Mouse (Mus musculus): ENCODE data around the gene Abca8b. TPM values are rescaled to one million over a fixed set of nuclear protein-coding genes. Genes with fewer than 3 reads are reported as not detected.
"Not testable (repeated sequence)": the region's sequence is repeated elsewhere in the genome, so short reads cannot be mapped to it uniquely, and the experiment has no call there.

The Abca8b gene
- 10 to 100 TPM in 1 of 2 experiments, 1 to 10 TPM in 1; 6.5 to 12.6 TPM for total RNA-seq (2021)
- 0.58 and 0.62 TPM in 2 replicates for polyA plus RNA-seq (2012; rRNA removed)
- long read RNA-seq, result 0 reads

DNA sequence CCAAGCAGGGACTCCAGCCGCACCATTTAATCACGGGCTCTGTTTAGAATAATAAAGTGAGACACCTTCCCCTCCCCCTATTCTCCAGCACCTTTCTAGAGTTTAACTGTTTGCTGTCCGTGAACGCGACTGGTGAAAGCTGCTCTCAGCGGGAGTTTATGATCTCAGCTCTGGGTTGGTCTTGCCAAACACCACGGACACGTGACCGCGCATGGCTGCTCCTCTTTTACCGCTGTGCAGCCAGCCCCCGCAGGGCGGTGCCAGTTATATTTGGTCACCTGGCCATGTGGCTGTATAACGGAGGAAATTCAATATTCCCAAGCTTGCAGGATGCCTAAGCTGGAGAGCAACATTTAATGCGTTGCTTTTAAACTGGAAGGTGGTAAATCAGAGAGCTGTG, at the start of gene Abca8b:
TSS of gene Abca8b (minus strand) at position 222 of the 400 bp plus-strand sequence.
- peak; percentile 88 for DNase-seq

DNA sequence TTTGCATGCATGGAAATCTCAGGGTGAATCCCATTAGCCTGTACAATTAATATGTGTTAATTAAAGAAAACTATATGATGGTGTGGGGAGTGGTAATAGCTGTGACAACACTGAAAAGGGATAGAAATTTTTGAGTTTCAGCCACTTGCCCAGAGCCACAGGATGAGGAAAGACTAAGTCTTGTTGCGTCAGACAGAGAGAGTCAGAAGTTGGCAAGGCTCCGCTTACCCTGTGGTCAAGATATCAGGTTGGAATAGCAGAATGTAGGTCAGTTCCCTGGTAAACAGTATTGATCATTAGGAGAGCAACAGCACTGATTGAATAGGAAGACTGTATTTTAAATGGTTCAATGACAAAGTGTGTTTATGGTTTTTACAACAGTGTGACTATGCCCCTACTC, 42.1 kb upstream of the Abca8b start:
- DNase-seq, result peak; percentile 56

DNA sequence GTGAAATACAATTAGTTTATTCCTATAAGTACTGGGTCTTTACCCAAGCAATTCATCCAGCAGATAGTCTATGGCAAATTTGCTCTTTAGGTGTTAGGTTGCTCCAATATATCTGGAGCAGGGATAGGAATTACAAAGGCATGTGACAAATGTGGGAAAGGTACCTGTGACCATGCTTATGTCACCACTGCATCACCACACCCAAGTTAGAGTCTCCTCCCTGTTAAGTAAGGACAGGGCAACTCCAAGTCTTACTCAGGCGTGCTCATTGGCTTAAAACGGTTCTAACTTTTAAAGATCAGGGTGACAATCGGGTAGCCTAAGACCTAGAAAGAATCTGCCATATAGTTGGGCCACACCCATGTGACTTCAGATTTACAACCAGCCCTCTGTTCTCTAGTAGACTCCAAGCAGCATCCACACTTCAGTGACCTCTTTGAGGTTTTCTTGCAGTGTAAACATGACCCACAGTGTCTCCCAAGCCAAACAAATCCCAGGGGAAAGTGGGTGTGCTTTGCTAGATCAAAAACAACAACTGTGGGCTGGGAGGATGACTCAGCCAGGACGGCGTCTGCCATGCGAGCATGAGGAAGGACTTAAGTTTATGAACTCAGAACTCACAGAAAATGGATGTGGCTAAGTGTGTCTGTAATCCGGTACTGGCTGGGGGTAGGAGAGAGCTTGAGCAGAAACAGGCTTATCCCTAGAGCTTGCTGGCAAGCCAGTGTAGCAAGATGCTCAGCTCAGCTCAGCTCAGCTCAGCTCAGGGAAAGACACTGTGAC, 33.5 kb upstream of the Abca8b start:
- DNase-seq, result peak; percentile 17

DNA sequence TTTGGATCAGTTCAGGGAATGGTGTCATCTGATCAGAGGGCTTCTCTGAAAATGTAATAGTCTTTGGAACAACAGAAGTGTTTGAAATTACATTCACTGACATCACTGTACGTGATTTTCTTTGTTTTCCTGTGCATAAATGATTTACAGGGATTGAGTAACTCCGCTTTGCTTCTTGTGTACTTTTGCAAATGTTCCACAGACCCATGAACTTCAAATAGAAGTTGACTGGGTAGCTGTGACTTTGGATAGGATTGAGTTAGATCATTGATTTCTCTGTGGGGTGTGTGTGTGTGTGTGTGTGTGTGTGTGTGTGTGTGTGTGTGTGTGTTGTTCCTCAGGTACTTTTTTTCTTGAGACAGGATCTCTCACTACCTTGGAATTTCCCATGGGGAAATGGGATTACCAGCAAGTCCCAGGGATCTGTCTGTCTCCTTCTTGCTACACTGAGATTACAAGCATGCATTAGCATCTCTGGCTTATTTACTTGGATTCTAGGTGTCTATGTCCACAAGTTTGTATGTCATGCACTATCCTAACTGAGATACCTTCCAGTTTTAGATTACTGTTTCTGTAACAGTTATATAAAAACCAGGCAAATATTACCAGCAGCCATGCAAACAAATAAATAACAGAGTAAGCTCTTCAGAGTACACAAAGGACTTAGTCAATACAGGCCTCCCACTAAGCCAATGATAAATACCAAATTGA, 15.3 kb upstream of the Abca8b start:
- DNase-seq, result no peak

DNA sequence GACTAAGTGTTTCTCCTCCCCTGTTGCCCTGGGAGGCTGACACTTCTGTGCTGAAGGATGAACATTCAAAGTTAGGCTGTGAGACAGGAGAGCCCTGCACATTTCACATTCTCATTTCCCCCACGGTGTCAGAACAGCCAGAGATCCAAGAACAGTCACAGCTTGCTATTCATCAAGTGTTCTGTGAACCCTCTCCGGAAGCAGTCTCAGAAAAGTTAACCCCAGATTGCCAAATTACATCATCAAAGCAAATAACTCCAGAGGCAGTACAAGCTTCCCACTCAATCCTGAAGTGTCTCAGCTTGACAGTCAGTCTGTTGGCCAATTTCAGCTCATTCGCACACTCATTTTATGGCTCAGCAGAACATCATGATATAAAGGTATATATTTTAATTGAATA, 632 bp downstream of the Abca8b start:
- DNase-seq, result peak; percentile 14

DNA sequence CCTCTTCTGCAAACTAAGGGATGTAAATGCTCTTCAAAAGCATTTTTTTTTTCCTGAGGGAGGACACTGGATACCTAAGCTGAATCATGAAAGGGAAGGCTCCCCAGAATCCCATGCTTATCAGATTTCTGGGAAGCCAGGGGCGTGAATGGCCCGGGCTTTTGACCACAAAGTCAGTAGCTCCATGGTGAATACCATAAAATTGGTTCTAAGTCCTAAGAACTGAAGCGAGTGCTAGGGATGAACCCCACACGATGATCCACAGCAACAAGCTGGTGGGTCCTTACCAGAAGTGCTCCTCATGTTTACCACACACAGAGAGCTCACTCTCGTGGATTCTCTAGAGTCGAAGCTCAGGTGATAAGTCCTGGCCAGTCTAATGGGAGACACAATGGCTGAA, 1.6 kb downstream of the Abca8b start:
- no peak for DNase-seq

DNA sequence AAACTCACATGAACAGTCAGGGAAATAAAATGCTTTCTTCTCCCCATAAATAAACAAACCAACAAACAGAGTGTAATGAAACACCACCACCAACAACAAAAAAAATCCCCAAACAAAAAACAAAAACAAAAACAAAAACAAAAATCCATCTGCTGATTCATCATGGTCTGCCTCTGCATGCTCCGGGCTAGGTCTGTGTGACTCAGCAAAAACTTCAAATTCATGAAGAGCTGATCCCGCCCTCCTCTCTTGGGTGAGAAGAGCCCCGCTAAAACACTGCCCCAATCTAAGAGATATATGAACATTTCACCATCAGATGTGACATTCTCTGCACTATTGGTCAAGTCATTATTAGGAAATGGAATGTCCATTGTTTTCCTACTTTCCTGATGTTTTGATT, 4.4 kb downstream of the Abca8b start:
- DNase-seq, result no peak

DNA sequence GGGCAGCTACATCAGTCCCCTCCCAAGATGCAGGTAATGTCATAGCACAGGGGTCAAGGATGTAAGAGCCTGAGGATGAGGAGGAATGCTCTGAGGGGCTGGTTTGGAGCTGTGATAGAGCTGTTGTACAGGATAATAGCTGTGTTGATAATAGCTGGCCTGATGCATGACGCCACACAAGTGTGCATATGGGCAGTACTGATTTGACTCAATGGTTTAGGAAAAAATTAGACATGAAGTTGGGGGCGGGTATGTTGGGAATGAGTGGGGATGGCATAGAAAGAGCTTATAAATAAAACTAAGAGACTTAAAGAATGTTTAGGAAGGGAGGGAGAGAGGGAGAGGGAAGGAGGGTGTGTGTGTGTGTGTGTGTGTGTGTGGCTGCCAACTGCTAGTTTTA, 5.4 kb downstream of the Abca8b start:
- no peak for DNase-seq

DNA sequence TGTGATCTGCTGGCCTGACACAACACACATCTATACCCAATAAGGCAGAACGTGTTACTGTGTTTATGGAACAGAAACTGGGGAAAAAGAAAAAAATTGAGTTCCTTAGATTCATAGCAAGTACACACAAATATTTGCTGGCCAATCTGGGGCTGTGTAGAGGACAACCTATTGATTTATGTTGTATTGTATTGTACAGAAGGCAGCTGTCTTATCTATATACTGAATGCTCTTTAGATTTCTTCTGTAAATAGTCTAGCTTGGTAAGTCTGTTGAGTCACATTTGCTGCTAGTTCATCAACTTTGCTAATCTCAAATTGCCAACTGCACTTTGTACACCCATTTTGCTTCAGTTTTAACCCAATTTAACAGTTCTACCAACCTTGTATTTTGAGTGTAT, 7.5 kb downstream of the Abca8b start:
- no peak for DNase-seq

DNA sequence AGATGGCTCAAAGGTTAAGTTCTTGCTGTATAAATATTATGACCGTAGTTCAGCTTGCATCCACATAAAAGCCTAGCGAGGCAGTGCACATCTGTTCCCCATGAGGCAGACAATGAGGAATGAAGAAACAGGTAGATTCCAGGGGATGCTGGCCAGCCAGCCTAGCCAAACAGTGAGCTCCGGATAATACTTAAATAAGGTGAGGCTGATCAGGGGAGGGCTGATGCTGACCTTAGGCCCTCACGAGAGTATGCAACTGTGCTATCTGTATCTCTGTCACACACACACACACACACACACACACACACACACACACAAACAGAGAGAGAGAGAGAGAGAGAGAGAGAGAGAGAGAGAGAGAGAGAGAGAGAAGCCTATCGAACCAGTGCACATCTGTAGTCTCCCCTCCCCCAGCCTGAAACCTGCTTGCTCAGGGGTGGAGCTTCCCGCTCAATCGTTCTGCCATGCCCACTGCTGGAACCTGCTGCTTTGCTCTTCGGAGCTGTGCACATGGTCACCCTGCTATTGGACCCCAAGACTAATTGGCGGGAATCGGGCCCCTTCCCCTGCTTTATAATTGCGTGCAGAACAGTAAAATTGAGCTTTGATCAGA, 8.1 kb downstream of the Abca8b start:
- not testable (repeated sequence) for DNase-seq

DNA sequence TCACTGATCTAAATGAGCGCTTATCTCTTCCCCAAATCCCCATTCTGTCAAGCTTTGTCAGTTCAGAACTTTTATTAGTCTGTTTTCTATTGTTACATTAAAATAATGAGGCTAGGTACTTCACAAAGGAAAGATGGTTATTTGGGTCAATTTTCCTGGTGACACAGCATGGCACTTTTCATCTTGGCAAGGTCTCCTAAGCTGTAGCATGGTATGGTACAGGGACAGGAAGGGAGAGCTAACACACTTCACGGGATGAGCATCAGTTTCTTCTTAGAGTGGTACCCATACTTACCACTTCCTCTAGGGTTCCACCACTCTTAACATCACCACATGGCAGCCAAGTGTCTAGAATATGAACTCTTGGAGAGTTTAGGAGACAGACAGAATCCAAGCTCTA, 13.8 kb downstream of the Abca8b start:
- DNase-seq, result no peak

DNA sequence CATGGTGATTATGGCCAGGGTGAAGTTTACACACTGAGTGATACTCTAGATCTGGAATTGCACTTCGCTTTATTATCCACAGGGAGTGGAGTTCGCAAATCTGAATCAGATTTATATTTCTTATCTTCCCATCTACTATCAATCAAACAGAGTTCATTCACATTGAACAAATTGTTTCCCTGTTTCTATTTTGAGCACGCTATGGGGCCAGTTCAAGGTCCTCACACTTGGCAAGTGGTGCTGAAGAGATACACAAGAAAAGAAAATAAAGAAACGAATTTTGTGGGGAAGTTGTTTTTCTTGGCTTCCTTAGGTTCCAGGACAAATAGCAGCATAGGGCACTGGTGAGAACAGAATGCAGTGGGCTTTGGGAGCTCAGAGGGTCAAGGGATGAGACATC, 25.1 kb downstream of the Abca8b start:
- DNase-seq, result peak; percentile 27

DNA sequence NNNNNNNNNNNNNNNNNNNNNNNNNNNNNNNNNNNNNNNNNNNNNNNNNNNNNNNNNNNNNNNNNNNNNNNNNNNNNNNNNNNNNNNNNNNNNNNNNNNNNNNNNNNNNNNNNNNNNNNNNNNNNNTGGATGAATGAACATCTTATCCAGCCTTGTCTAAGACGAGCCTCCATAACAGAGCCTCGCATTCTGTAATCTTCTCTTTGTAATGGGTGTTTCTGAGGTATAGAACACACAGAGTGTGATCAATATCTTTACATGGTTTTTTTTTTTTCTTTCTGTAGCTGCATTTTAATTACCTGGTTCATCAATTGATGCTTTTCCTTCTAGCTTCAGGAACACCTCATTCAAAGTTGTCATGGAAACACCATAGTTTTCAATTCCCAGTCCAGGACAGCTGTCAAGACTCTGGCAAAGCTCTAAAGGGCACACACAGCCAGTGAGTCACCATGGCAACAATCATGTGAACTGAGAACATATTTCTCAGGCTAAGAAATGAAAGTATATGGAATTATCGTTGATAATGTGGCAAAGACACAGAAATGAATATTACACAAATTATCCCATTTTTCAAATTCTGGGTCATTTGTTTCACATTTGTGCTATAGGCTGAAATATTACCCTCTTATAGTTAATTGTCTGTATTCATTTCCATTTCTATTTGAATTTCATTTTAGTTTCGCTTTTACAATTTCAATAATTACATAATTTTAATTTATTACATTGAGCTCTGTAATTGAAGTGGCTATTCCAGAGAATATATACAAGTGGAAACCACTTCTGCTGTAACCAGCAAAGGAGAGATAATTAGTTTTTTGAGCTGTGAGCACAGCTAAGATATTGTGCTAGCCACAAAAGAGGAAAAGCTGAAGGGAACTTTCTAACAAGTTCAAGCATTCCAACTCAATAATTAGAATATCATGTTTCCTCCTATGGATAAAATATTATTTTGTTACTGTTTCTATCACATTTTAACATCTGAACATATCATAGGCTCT, 33.9 kb downstream of the Abca8b start:
- no peak for DNase-seq

DNA sequence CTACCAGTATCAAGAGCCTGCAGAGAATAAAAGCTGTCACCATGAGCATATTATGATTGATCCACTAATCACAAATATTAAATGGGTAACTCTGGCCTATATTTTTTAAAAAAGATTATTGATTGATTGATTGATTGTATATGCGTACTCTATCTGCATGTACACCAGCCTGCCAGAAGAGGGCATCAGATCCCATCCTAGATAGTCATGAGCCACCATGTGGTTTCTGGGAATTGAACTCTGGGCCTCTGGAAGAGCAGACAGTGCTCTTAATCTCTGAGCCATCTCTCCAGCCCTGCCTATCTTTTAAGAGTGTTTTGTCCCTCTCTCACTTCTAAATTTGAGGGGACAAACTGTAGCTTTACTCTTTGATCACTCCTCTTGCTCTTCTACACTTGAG, 40.5 kb downstream of the Abca8b start:
- DNase-seq, result no peak

DNA sequence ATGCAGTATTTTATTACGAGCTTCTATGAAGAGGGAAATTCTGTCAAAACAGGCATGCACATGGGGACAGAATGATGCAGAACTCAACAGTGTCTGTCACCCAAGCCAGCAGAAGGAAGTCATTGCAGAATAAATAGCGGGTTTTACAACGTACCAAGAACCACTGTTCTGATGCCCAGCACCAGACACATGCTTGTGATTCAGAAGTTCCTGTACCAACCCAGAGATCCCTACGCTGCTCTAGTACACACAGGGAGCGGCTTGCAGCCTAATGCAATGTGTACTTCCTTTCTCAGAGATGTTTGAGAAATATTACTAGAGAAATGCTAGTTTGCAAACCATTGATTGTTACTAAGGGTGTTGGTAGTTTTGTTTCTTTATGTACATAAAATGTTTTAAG, 58.7 kb downstream of the Abca8b start:
- DNase-seq, result no peak

DNA sequence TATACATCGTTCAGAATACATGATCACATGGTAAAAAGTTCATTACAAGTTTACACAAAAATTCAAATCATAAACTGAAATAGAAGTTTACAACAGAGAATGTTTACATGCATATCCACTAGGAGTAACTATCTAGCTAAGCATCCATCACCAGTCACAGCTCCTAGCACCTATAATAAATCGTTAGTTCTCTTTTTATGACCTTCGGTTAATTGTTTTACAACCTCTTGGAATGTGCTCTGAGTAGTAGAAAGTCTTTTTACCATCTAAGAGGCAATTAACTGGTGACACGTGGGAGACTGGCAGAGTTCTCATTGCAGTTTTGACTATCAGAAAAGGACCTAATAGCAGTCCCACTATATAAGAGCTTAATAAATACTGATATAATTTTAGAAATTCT, 62.4 kb downstream of the Abca8b start:
- DNase-seq, result not testable (repeated sequence)

DNA sequence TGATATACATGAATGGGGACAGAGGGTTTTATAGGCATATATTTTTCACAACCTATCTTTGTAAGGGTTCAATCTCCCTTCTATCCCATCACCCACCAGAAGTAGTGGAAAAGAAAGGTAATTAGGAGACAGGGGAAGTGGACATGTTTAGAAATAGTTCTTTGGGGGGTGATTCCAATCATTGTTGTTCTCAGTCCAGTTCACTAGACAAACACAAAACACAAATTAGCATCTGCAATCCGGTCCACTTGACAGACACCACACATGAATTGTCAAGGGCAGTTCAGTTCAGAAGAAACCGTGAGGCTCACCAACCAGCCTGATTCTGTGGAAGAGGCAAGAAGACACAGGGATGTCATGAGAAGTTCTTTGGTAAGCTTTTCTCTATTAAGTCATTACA, 67.2 kb downstream of the Abca8b start:
- no peak for DNase-seq

DNA sequence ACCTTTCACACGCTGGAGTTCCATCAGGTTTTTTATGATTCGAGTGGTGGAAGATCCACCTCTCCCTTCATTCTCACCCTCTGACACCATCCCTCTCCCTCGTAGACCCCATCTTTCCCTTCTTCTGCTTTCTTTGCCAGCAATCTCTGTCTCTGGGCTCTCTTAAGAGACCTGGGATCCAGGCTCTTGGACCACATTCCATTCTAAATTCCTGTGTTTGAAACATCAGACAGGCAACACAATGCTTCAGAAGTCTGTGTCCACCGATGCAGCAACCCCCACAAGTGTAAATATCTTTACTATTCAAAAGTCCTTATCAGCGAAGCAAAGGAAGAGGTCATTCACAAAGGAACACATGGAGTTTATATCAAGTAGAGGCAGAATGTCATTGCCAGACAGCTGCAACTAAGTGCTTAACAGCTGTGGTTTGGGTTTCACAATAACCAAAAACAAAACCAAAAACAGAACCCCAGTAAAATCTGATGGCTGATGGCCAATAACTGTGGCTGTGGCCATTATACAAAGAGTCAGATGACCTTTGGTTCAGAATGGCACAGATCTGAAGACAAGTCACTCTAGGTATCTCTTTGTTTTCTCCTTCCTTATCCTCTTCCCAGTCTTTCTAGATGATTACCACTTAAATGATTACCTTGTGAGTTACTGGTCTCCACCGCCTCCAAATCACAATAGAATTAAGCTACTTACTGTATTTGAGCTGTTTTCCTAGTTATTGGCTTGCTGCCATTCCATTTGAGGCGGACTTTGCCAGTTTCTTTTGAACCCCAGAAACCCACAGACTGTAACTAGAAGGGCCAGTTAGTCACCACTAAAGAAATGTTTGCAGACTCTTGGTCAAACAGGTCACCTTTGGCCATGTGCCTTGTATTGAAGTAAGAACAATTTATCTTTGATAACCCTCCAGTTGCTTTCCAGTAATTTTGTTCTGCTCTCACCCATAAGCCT, 68.6 kb downstream of the Abca8b start:
- peak; percentile 8 for DNase-seq

DNA sequence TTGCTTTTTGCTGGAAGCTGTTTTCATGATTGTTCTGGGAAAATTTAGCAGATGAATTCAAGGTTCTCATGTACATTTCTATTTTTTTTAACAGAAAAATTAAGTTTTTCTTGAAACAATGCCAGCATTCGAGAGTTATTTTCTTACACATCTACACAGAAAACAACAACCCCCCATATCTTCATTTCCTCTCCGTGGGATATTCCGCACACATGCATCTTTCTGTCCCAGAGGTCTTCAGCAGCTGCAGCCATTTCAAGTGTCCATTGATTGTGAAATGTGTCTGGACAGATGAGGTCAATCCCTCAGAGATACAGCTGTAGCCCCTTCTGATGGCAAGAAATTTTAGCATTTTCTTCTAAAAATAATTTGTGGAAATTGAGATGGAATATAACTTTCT, 73.4 kb downstream of the Abca8b start:
- no peak for DNase-seq

DNA sequence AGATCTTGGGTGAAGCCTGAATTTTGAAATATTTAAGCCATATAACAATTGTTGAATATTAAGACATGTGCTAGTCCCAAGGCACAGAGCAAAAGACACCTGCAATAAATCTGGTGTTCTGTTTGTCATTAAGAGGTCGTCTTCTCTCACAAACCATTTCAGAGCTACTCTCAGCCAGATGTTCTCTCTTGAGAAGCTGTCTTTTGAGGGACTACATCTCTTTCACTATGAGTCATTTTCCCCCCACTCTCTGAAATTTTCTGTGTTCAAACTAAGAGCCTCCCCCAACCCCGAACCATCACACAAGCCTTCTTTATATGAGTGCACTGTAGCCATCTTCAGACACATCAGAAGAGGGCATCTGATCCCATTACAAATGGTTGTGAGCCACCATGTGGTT, 76.2 kb downstream of the Abca8b start:
- DNase-seq, result no peak

DNA sequence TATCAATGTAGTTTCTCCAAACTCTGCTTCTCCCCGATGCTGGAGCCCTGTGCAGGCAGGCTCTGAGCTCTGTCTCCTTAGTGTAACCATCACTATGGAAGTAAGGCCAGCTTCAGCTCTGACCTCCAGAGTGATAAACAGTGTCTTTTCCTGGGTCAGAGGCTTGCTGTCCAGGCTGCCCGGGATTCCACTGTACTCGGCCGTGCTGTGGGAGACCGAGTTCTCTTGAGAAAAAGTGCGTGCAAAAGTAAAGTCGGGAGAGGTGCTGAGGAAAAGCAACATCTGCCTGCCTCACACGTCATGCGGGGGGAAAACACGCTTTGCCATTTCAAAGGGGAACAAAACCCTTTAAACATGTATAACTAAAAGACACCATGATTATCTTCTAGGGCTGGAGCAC, 79.0 kb downstream of the Abca8b start:
- DNase-seq, result no peak
